Mouse (Mus musculus) embryo, embryonic 9.5 days (tissue): ENCODE data around the gene B2m.
A peak's percentile ranks its signal among the peaks of the same experiment; 100 is the strongest.

Experiments
- DNase-seq: peaks from one replicate; pipeline ENCODE4 v3.0.0-alpha.2; 2017; ENCODE audit errors: extremely low spot score

Gene B2m

DNA sequence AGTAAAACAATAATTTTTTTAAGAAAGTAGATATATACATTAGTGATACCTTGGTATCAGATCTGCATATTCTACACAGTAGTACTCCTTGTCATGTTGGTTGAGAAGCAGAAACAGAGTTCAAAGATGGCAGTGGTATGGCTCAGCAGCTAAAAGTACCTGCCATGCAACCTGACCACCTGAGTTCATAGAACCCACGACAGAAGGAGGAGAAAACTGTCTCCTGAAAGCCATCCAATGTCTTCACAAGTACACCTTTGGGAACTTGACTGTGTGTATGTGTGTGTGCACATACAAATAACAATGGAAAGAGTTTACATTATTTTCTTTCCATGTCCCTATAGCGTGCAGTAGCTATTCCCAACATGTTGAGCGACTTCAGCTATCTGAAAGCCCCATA is 2.2 kb downstream of the B2m start:
- DNase-seq, result no peak

DNA sequence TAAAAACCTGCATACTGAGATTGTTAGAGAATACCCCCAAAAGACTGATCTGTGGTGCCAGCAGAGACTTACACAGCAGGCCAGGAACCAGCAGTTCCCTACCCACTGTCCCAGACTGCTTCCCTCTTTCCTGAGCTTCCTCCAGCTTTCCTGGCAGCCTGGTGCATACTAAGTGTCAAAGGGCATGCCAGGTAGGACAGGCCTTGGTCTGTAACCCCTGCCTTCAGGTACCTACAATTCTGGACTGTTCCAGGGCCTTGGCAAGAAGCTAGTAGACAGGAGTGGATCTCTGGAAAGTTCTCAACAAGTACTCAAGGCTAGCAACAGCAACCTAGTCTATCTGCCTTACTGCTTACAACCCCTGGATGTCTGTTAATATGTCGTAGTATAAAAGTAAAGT is 3.7 kb downstream of the B2m start:
- DNase-seq, result no peak

DNA sequence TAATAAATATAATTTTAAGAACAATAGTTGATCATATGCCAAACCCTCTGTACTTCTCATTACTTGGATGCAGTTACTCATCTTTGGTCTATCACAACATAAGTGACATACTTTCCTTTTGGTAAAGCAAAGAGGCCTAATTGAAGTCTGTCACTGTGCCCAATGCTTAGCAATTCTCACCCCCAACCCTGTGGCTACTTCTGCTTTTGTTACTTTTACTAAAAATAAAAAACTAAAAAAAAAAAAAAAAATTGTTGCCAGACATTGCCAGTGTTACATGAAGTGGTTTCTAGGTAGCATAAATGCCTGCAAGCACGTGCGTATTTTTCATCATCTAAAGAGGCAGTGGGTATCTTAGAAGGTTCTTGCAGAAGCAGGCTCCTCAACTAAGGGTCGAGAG is 5.4 kb downstream of the B2m start:
- no peak for DNase-seq

DNA sequence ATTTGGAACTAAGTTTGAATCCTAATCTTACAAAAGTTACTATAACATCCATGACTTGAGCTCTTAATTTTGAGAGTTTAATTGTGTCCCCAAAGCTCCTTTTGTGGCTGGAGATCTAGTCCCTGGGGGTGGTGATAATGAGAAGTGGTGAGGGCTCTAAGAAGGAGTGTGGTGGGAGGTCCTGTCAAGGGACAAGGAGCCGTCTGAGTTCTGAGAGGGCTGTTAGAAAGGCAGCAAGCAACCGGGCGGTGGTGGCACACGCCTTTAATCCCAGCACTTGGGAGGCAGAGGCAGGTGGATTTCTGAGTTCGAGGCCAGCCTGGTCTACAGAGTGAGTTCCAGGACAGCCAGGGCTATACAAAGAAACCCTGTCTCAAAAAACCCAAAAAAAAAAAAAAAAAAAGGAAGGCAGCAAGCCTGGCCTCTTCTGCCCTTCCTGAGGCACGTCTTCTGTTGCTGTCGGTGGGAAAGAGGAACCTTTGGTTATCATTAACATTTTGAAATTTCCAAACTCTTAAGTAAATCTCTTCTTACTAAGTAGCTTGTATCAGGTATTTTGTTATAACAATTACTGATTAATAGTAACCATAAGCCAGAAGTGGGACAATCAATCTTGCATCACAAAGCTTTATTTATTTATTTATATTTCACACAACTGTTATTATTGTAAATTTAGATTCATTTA is 6.3 kb downstream of the B2m start:
- DNase-seq, result no peak

DNA sequence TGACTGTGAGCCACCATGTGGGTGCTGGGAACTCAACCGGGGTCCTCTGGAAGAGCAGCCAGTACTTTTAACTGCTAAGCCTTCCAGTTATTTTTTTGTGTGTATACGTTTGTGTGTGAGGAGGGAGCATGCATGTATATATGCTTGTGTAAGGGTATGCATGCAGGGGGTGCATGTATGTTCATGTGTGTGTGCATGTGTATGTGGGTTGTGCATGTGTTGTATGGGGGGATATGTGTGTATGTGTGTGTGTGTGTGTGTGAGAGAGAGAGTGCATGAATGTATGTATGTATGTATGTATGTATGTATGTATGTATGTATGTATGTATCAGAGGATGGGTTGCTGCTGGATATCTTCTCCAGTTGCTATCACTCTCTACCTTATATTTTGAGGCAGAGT is 7.0 kb downstream of the B2m start:
- DNase-seq, result no peak

DNA sequence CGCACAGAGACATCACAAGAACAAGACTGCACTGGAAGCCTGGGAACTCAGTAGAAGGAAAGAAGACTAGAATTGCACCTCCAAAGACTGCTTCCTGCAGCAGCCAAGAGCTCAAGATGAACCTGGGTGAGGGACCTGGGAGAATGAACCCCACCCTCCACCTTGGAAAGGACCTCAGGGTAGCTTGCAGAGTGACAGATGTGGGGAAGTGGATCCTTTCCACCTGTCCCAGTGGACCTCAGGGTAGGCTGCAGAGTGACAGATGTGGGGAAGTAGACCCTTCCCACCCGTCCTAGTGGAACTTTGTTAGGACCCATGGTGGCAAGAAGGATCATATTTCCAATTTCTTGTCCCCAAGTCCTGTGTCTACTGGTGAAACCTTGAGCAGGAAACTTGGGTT is 7.8 kb downstream of the B2m start:
- DNase-seq, result no peak

DNA sequence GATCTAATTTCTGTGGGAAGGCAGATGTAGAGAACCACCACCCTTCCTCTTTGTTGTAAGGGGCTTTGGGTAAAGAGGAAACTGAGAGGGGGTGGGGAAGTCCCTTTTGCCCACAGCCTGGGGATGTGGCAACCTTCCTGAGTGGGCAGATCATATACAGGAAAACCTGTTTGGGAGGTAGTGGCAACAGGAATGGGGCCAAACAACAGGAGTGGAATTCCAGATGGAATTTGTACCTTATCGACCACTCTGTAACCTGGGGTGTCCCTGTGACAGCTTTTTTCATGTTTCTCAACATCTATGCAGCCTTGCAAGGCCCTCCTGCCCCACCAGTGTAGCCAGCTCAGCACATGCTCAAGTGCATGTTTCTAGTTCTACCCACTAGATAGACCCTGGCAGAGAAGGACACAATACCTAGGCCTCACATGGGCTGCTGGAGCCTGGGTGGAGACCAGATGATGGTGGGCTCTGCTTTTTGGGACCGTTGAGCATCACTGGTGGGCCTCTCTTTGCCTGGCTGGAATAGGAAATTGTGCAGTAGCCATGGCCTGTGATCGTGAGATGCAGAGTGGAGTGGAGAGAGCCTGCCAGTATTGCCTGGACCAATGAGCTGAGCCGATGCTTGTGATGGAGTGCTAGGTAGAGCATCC is 8.7 kb downstream of the B2m start:
- no peak for DNase-seq

DNA sequence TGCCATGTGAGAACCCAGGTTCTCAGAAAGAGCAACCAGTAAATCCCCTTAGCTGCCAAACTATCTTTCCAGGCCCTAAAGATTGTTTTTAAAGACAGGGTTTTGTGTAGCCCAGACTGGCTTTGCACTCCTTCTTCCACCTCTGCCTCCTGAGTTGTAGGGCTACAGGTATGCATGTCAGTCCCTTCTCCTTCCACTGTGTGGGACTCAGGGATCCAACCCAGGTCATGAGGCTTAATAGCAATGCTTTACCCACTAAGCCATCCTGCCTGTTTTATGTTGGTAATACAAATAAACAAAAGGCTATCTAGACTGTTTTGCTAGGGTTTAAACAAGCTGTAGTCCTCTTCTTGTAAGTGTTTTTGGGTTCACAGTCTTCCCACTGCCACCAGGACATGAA is 10.1 kb downstream of the B2m start:
- DNase-seq, result no peak

DNA sequence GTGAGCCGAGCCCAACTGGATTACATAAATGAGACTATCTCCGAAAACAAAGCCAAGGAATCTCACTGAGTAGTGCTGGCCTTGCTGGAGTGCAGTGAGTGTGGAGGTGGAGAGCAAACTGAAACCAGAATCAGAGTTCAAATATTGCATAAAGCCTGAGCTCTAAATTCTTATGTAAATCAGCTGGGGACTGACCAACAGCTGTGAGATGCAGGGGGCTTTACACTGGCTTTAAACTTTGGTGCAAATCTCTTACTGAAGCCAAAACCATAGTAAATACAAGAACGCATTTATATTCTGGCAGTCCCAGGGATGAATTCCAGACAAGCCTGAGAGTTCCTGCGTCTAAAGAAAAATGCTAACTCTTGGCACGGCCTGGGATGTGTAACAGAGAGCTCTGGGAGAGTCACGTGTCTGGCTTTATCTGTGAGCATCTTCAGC is 10.9 kb downstream of the B2m start:
- DNase-seq, result no peak

DNA sequence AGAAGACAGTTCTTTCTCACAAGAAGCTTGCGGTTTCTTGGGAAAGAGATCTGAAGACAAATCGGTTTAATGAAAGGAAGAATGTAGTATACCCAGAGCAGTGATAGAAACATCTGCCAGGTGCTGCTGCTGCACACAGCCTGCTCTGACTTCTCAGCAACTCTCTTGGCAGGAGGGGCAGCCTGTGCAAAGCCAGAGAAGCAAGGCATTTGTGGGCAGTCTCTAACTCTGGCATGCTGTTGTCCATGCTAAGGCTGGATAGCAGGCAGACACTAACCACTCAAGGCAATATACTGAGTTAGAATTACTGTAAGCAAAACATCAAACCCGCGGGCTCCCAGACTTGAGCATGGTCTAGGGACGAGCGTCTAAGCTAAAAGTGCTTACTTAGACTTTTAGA is 12.2 kb downstream of the B2m start:
- no peak for DNase-seq

DNA sequence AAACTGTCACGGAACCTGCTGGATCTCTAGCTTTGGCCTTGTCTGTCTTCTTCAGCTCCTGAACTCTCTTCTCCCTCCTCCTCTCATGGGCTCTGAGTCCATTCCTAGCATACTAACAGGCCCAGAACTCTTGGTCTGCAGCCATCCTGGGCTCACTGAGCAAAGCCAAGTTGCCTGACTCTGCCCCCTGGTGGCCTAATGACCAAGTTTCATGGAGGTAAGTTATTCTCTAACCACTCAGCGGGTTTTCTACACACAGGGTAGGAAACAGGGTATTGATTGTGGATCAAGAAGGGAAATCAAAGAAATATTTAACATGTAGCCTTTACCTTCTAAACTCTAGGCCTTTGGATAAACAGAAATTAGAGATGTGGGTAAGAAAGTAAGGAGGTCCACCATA is 13.2 kb downstream of the B2m start, which contains the start of gene Trim69:
Gene Trim69 (plus strand): TSS at position 21 of the 400 bp plus-strand sequence.
- DNase-seq, result peak; percentile 79

DNA sequence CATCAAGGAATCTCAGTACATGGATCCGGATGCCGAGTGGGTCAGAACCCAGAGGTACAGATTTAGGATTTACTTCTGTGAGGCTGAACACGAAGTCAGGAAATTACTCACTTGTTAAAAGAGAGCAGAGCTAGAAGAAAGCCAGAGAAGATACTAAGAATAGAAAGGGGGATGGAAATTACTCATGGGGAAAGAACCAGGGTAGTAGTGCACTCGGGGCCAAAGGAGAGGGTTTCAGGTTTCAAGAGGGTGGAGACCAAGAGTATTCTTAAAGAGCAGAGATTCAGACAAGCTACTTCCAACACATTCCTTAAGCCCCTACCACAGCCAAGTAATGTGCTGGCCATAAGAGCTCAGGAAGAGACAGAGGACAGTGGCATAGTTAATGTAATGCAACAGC is 14.1 kb downstream of the B2m start:
- peak; percentile 14 for DNase-seq

DNA sequence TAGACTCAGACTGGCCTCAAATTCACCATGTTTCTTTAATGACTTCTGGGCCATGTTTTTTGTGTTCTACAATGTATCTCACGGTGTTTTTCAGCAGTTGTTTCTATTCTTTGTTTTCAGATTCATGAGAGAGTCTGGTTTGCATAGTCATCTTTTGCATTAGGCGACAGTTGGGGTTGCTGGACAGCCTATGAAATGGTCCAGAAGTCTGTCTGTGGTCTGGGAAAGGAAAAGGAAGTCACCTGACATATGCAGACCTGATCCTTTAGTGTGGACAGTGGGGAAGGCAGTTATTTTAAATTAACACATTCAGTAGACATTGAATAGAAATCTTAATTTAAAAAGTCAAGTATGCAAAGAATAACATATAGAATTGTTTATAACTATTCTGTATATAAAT is 15.0 kb downstream of the B2m start:
- no peak for DNase-seq

DNA sequence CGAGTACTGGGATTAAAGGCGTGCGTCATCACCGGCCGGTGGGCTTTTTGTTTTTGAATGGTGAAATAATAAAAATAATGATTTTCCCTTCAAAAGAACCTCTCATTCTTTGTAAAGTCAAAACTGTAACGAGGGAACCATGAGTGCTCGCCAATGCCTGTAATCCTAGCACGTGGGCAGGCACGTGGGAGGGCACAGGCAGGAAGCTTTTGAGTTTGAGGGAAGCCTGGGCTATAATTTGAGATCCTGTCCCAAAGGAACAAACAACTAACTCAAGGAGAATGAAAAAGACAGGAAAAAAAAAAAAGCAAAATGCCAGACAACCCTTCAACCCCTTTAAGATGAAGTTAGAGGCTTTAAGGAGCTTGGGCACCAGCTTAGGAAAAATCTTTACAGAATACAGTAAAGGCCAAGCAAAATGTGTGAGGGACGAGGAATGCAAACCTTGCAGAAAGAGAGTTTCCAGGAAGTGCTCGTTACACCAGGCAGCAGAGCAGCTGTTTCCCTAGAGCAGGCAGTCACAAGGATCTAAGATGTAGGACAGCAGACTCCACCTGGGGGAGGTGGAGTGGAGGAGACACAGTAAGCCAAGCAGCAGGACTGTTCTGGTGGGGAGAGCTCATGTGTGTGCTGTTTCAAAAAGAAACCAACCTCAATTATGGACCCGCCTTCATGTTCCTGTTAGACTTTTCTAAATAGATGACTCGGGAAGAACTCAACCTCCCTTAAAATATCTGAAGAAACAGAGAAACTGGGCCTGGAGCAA is 16.1 kb downstream of the B2m start:
- DNase-seq, result no peak

DNA sequence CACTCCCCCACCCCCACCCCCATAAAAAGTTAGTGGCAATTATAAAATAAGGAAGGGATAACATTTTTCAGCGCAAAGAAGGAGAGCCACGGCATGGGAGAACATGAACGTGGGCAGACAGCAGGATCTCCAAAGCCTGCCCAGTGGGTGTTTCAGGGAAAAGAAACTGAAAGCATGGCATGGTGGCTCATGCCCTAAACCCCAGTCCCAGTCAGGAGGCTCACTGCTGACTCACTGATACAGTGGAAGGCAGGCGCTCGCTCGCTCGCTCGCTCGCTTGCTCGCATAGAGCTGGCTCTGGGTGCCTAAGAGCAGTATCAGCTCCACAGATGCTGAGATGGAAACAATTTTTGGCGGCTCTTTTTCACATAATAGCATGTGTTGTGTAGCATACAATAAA is 16.8 kb downstream of the B2m start:
- DNase-seq, result no peak

DNA sequence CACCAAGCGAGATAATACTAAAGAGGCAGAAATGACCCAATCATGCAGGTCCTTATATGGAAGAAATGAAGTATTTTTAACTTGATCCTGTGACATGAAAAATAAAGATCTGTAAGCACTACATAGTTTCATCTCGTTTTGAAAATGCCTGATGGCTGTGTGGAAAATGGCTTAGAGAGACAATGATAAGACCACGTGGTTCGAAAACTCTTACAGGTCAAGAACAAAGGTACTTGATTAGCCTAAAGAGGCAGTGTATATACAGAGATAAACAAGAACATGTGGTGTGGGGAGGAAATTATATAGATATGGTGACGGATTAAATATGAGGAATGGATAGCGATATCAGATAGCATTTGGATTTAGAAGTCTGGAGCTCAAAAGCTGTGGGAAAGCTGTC is 23.8 kb downstream of the B2m start:
- no peak for DNase-seq

DNA sequence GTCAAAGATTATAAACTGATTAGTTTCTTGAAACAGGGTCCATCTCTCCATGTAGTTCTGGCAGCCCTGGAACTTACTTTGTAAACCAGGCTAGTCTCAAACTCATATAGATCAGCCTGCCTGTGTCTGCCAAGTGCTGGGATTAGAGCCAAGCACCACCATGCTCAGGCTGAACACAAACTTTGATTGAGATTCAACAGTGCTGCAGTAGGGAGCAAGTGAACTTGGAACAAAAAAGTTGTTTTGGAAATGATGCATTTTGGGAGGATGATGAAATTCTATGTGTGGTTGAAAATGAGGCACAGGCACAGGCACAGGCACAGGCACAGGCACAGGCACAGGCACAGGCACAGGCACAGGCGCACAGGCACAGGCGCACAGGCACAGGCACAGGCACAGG is 24.7 kb downstream of the B2m start:
- no peak for DNase-seq

DNA sequence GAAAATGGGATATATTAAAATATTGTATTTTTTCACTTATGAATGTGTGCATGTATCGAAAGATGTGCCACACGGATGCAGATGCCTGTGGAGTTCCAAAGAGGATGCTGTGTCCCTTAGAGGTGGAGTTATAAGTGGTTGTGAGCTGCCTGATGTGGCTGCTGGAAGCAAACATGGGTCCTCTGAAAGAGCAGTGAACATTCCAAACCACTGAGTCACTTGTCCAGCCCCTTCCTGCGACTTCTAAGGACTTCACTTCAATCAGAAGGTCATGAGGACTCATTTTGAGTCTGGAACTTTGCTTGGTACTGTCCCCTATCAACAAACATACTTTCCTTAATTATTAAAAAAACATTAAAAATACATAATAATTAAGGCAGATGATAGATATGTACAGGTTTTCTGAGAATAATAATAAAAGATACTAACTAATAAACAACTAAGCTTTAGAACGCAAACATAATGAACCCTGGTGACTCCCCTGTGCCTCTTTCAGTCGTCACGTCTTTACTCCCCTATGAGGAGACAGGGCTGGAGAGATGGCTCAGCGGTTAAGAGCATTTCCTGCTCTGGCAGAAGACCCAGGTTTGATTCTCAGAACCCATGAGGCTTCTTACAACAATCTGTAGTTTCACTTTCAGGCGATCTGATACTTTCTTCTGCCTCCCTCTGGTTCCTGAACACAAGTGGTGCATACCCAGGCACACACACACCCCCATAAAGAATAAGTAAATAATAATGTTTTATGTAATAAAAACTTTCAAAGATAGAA is 32.8 kb downstream of the B2m start:
- DNase-seq, result no peak

DNA sequence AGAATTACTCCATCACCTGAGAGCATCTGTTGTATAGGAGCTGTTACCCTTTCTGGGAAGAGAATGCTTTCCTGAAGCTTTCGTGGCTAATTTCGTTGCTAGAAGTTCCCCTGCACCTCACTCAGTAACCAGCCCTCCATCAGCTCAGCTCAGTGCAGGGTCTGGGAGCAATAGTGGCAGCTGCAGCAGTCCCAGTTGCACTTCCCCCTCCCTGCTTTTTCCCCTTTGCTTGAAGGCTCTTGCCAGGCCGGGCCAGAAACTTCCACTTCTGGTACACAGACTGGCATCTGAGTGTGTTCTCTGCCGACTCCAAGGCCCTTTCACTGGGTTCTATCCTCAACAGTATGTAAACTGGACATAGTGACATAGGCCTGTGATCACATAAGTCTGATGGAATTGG is 37.6 kb downstream of the B2m start:
- no peak for DNase-seq

DNA sequence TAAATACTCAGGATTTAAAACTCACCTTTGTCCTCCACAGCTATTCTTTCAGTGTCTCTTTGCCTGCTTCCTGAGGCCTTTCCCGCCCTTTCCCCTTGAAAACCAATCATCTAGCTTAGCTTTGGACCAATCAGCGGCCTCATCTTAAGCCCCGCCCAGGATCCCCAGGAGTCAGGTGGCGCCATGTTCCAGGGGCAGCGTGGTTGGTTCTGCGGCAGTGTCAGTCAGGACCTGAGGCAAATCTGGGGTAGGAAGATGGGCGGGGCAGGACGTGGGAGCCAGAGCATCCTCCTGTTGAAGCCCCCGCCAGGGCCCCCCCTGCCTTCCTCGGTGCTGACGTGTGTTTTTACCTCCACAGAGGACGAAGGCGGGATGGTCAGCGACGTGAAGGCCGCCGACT is 38.6 kb downstream of the B2m start, which contains the start of the genes Patl2 and Terb2:
Gene Patl2 (minus strand): TSS at position 84 of the 400 bp plus-strand sequence.
Gene Terb2 (plus strand): TSS at position 167 of the 400 bp plus-strand sequence.
- DNase-seq, result no peak

DNA sequence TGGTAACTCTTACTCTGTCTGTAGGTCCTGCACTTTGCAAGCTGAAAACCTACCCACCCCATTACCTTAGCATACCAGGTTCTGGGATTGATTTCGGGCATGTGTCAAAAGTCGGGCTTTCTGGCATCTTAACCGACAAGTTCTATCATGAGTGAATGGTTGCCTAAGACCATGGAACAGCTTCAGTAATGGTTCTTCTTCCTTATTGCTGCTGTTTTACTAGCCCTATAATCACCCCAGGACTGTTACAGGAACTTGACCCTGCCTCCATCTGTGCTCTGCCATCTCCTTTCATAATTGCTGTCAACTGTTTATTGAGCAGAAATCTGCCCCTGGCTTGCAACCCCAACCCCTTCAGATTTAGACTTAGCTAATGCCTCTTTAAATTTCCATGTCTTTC is 39.3 kb downstream of the B2m start:
- DNase-seq, result no peak

DNA sequence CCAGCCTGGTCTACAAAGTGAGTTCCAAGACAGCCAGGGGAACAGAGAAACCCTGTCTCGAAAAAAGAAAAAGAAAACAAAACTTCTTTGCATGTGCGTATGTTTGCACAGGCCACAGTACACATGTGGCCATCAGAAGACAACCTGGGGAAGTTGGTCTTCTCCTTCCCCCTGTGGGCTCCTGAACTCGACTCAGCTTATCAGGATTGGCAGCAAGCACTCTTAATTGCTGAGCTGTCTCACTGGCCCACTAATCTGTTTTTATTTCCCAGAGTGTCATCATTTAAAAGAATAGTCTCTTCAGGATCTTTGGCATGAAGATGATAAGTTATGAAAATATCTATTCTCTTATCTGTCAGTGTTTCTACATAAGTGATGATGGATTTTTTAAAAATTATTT is 44.4 kb downstream of the B2m start:
- no peak for DNase-seq
